Mouse (Mus musculus) right cerebral cortex, postnatal 25 days (tissue): ENCODE data around the gene Map3k20.

Experiments
- DNase-seq: peaks from one replicate; pipeline ENCODE4 v3.0.0; 2022

The Map3k20 gene

DNA sequence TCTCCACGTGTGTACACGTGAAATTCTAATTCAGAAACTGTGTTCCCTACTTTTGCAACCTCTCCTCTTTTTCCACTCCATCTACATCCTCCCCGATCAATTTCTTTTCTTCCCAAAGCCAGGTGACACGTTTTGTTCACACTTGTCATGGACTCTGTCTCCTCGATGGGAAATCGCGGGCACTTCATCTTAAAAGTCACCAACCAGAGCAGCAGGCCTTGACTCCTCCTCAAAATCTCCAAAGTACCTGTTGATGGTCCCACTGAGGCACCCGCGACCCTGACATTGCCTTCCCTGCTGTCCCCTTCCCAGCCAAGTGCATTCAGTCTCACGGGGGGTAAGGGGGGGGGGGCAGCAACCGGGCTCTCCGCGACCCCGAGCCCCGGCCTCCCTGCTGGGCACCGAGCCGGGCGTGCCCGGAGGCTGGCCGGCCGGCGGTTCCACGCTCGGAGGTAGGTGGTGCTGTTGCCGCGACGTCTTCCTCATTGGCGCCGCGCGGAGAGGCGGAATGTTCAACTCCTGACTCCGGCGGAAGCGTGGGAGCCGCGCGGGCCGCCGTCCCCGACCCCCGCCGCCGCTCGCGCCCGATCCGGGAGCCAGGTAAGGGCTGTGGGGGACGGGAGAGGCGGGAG is at the start of gene Map3k20:
Map3k20 (plus strand) TSS at position 382 of the 632 bp plus-strand sequence.
- DNase-seq, result peak; percentile 57

DNA sequence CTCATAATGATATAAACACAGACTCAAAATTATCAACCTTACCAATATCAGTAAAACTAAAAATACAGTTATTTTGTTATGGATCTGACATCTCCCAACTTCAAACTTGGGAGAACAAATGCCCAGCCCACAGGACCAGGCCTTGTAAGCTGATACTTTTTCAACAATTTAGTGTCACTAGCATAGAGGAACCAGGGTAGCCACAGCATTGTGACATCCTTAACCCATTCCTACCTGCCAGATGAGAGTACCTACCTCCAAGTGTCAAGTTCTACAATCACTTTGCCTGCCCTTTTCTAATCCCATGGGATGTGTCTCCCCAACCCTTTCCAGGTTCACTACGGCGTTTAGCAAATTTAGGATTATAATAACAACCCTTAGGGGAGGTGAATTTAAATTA is 47.0 kb upstream of the Map3k20 start:
- DNase-seq, result no peak

GRCm38 (mm10) chr2:72238925-72239324 is 46.5 kb upstream of the Map3k20 start:
- DNase-seq, result peak; percentile 43

DNA sequence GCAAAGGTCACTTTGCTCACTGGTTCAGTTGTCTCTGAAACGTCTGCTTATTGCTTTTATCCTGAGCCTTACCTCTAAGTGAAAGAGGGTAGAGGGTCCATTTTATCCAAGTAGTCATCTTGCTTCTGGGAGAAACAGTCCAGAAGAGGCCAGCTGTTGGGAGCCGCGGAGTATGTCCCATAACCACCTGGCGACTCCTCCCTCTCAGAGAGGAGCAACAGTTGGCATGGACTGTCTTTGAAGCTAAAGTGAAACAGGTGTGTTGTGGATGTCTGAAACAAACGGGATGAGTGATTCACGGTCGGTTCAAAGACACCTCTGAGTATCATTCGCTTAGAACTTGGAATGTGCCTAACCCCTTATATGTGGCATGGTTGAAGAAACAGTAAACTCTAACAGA is 46.0 kb upstream of the Map3k20 start:
- DNase-seq, result no peak

- no peak for DNase-seq
These were observed 45.4 kb upstream of the Map3k20 start for GRCm38 (mm10) chr2:72239993-72240392.

- DNase-seq, result no peak
These were observed 44.7 kb upstream of the Map3k20 start for GRCm38 (mm10) chr2:72240691-72241090.

GRCm38 (mm10) chr2:72241714-72242472 is 43.5 kb upstream of the Map3k20 start:
- DNase-seq, result no peak

DNA sequence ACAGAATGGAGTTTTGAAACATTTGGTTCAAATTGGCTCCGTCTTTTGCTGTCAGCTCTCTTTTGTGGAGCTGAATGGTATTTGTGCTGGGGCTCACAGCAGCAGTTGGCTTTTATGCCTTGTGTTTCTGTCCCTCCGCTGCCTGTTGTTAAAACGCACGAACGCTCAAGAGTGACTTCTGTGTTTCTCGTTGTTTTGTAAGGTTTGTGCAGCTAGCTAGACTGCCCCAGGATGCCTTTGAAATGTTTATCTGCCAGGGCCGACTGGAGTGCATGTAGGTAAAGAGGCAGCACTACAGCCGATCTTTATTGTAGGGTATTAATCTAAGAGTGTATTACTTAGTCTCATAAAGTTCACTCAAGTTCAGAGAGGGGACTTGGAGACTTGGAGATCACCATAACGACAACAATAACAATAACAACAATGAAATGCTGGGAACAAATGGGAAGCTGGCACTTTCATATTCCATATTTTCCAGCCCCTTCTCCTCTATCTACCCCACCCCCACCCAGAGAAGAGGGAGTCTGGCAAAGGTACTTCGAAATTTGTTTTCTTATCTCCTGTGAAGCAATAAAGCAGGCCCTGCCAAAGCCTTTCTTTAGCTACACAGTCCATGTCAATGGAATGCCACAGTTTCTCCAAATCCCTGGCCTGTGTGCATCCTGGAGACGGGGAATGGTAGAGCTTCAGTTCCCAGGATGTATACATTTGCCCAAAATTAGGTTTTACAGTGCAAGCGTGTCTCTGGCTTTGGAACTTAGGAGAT is 42.3 kb upstream of the Map3k20 start:
- no peak for DNase-seq

DNA sequence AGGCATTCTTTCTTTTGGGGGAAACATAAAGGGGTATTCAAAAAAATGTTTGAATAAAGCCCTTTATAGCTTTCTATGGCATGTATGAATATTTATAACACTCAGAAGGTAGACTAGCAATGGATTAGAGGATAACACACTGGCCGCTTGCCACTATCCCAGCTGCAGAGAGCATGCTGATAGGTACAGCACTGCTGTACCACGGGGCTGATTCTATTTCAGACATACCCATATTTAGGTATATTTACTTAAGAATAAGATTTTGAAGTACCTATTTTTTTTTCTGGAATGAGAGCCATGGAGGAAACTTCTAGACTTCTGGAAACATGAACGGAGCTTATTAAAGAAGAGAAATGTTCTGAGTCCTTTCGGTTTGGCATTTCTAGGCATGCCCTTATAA is 39.8 kb upstream of the Map3k20 start:
- no peak for DNase-seq

DNA sequence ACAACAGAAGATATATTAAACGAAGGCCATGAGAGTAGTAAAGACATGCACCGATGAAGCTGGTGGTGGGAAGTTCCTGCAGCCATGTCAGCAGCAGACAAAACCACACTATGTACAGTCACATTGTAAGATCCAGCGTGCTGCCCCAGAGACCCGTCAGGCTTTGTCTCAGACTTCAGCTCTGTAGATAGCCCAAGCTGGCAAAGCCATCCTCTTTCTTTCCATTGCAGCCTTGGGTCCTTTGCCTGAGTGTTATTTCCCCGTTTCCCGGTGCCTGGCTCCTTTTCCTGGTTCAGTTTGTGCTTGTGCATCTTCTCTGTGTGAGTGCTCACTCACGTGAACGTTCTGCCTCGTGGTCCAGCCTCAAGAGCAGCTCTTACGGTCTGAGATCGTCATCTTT is 39.1 kb upstream of the Map3k20 start:
- no peak for DNase-seq

DNA sequence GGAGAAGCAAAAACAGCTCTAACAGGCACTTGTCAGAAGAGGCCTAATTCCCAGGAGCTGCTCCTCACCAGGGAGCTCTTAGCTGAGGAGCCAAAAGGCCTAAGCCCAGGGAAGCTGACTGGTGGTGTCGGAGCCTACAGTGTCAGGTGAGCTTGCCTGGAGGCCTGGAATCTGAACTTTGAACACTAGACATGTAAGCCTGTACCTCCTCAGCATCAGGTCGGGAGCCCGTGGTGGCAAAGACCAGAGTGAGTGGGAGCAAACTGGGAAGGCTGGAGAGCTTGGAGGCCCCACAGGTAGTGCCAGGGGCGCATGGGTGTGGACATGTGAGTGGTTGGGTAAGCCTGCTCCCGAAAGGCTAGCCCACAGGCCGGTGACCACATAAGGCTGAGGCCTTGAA is 37.6 kb upstream of the Map3k20 start:
- no peak for DNase-seq

DNA sequence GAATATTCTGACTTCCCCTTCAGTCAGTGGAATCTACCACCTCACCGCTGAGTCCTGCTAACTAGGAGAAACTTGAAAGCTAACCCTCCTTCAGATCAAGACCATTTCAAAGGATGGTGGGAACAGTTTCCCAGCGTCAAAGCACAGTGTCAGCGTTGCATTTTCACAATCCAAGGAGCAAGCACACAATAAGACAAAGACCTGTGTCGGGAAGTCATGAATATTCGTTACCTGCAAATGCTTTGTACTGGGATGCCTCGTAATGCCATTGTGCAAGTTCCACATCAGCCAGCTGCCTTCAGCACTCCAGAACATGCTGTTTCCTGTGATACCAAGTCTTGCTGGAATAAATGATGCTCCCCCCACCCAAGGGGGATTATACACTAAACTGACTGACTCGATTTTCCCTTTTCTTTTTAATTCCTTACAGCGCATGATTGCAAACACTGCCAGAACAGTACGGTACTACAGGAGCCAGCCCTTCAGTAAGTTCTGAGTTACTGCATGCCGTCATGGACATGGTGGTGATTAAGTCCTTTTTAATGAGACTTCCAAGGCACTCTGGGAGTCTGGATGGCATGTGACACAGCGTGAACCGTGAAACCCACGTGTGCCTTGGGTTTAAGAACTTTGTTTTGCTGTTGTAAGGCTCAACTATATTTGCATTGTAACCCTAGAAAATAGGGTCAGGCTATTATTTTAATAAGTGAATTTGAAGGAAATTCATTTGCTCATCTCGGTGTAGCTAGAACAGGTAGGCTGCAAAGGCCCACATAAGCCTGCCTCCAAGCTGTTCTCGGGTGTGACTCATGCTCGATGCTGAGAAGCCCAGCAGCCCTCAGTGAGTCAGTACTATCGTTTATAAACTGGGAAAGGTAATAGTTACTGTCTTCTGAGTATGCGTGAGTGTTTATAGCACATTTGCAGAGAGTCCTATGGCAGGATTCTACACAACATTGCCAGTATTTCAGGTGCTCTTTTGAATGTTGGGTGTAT is 32.6 kb upstream of the Map3k20 start:
- DNase-seq, result peak; percentile 46

DNA sequence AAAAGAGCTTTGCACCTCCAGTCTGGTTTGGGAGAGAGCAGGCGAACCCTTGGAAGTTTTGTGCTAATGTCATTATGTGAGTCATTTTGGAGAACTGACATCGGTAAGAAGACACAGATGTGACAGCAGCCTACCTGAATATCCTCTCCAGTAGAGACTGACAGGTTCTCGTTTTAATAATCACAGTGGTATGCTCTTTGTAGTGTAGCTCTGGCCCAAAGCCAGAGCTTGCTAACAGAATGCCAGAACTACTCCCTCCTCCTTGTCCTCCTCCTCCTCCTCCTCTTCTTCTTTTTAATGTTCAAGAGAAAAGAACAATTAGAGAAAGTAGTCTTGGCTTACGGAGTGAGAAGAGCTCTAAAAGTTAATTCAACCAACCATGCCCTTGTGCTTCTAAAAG is 31.6 kb upstream of the Map3k20 start:
- no peak for DNase-seq

- DNase-seq, result no peak
These were observed 30.4 kb upstream of the Map3k20 start for GRCm38 (mm10) chr2:72254813-72255582.

GRCm38 (mm10) chr2:72260704-72261103 is 24.7 kb upstream of the Map3k20 start:
- DNase-seq, result no peak

DNA sequence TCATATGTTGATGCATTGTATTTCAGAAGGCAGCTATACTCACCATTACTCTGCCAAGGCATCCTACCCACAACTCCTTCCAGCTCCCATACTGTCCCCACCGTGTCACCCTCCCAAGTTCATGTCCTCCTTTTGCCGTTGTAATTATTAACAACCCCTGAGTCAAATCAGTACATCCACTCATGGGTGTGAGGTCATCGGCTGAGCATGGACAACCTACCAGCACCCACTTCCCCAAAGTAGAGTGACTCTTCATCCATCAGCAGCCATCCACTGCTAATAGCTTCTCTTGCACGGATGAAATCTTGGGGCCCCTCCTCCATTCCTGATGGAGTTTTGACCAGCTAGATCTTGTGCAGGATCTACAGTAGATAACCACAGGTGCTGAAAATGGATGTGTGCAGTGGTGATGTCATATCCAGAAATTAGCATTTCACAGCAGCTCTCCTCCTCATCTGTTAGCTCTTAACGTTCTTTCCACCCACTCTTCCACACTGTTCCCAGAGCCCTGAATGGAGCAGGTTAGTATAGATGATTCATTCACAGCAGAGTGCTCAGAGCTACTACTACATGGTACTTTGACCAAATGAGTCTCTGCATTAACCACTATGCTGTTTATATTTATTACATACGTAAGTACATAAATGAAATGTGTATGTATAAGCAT is 22.5 kb upstream of the Map3k20 start:
- DNase-seq, result no peak

DNA sequence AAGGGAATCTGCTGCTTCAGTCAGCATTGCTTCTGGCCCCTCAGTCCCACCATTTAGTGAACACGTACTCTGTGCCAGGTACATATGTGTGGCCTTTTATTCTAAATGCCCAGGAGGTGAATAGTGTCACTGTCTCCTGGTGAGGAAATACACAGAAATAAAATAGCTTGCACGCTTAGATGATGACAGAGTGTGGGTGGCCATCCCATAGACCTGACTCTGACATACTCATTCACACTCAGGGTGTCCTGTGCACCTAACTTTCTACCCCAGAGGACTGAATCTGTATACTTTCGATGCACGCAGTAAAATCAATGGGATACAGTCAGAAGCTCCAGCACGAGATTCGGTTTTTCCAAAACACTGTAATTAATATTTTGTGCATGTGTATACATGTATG is 18.0 kb upstream of the Map3k20 start:
- no peak for DNase-seq

DNA sequence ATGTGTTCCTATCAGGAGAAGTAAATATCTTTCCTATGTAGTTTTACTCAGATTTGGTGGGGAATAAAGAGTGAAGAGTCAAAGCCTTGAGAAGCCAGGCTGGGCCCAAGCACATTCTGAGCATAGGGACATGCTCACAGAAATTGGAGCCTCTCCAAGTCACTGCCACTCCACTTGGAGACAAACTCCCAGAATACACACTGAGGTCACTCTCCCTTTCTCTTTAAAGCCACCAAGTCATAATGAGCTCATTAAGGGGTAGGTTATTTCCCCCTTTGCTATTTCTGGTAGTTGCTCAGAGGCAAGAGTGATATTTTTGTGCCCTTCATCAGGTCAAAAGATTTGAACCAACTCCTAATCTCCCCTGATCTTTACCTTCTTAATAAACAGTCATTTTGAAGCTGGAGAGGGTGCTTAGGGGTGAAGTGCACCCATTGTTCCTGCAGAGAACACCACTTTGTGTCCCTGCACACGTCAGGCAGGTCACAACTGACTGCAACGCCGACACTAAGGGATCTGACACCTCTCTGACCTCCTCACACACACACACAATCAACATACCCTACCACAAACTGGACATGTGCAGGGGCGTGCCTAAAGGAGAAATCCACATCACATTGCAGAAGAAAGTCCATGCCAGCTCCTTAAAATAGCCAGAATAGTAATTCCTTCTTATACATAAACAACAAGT is 15.6 kb upstream of the Map3k20 start:
- DNase-seq, result no peak

GRCm38 (mm10) chr2:72278247-72278873 is 7.1 kb upstream of the Map3k20 start:
- no peak for DNase-seq

DNA sequence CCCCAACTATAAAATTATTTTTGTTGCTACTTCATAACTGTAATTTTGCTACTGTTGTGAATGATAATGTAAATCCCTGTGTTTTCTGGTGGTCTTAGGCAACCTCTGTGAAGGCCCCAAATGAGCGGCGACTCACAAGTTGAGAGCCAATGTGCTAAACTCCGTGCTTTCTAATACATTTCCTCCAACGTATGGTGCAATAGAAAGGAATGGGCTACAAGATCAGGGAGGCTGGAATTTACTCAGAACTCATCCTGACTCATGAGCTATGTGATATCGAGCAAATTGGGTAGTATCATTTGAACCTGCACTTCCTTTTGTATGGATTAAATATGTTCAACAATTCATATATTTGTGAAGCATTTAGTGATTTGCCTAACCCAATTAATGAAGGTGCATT is 4.9 kb upstream of the Map3k20 start:
- DNase-seq, result no peak
